Mouse (Mus musculus): ENCODE results near the gene Gpld1.

GRCm38 (mm10) chr13:24960084-24960483, 17.1 kb downstream of the Gpld1 start:
- TF ChIP-seq CTCF (IDR thresholded peaks at IDR 0.05; ENCODE audit: low read depth) = no peak
- TF ChIP-seq EP300 (IDR thresholded peaks at IDR 0.05; ENCODE audit: low read depth) = no peak

Measured in liver, postnatal 0 days (tissue).